Mouse (Mus musculus) bone marrow macrophage, adult 2 months (primary cell): Measurements from ENCODE around the gene Aldh3b1.

ENCODE experiments used
- CTCF ChIP-seq: IDR thresholded peaks from 2 replicates; pipeline ENCODE4 v1.5.1; 2012; ENCODE audit warnings: low read depth, mild to moderate bottlenecking, low read length, moderate library complexity
- POLR2A ChIP-seq: IDR thresholded peaks from 2 replicates; pipeline ENCODE4 v1.6.1; 2012; ENCODE audit warnings: mild to moderate bottlenecking, low read depth, low read length, borderline replicate concordance

DNA sequence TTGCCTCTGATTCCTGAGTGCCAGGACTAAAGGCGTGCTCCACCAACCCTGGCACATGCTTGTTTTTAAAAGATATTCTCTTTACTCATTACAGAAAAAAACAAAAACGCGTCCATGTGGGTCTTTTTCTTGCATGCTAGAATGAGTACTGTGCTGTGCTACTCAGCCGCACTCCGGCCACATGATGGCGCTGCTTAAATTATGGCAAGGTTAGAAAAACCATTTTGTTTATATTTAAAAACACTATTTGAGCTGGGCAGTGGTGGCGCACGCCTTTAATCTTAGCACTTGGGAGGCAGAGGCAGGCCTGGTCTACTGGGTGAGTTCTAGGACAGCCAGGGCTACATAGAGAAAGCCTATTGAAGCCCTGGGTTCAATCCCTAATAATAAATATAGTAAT is 39.4 kb downstream of the Aldh3b1 start:
- TF ChIP-seq POLR2A (no peak), CTCF (peak; percentile 59)
